Mouse (Mus musculus) intestine, postnatal 0 days (tissue): ENCODE data around the gene Wdr90. TPM values are rescaled to one million over a fixed set of nuclear protein-coding genes. Genes with fewer than 3 reads are reported as not detected.

Experiments
- ATAC-seq: fragments of 200-750 bp; cut with Nextera tagmentation; 2 replicates; pipeline ENCODE4 v1.8.0; 2017; ENCODE audit warnings: mild to moderate bottlenecking, moderate TSS enrichment, moderate library complexity
- H3K27ac ChIP-seq: fragments of 300-500 bp; sonication (generic); 2 replicates; pipeline ENCODE4 v1.5.1; 2014; ENCODE audit warnings: mild to moderate bottlenecking, low read depth, low read length, moderate library complexity
- H3K27me3 ChIP-seq: fragments of 300-500 bp; sonication (generic); replicated peaks from 2 replicates; pipeline ENCODE4 v1.6.1; 2014; ENCODE audit warnings: low read length, mixed read lengths; ENCODE audit not compliant: control insufficient read depth, insufficient read depth
- H3K36me3 ChIP-seq: fragments of 300-500 bp; sonication (generic); 2 replicates; pipeline ENCODE4 v1.6.1; 2014; ENCODE audit warnings: mild to moderate bottlenecking, moderate library complexity; ENCODE audit not compliant: control insufficient read depth, insufficient read depth
- H3K4me1 ChIP-seq: fragments of 300-500 bp; sonication (generic); replicated peaks from 2 replicates; pipeline ENCODE4 v1.6.1; 2014; ENCODE audit warnings: antibody characterized with exemption, low read length, mixed read lengths; ENCODE audit not compliant: control insufficient read depth, insufficient read depth
- H3K4me2 ChIP-seq: fragments of 300-500 bp; sonication (generic); replicated peaks from 2 replicates; pipeline ENCODE4 v1.6.1; 2014; ENCODE audit warnings: low read depth, mild to moderate bottlenecking, moderate library complexity
- H3K4me3 ChIP-seq: fragments of 300-500 bp; sonication (generic); 2 replicates; pipeline ENCODE4 v1.5.1; 2014; ENCODE audit warnings: low read depth, low read length
- H3K9ac ChIP-seq: fragments of 300-500 bp; sonication (generic); 2 replicates; pipeline ENCODE4 v1.6.1; 2014; ENCODE audit warnings: mild to moderate bottlenecking, low read depth, low read length
- H3K9me3 ChIP-seq: fragments of 300-500 bp; sonication (generic); 2 replicates; pipeline ENCODE4 v1.6.1; 2016; ENCODE audit warnings: mixed run types; ENCODE audit not compliant: control insufficient read depth
- CTCF ChIP-seq: sonication (generic); IDR thresholded peaks from 2 replicates; pipeline ENCODE4 v1.5.1; 2016; ENCODE audit warnings: low read depth, mild to moderate bottlenecking, control low read depth, antibody characterized with exemption, moderate library complexity
- WGBS: fragments of 180-500 bp; shearing (Covaris S2); extraction: QIAGEN DNeasy Blood & Tissue Kit; methylation state at CpG from one replicate; pipeline ENCODE4 v1.1.7; 2014; 5-methylcytosine and 5-hydroxymethylcytosine counted together
- polyA plus RNA-seq: library from polyadenylated mRNA; unstranded; fragments of >200 nt; fragmentation: Nextera tagmentation; extraction: Ambion mirVana; gene quantifications from 2 replicates; pipeline ENCODE4 v1.2.1, GENCODE M21; 2015

Wdr90 gene
- polyA plus RNA-seq, 1 experiment from 2014 or later: 2.5 TPM

DNA sequence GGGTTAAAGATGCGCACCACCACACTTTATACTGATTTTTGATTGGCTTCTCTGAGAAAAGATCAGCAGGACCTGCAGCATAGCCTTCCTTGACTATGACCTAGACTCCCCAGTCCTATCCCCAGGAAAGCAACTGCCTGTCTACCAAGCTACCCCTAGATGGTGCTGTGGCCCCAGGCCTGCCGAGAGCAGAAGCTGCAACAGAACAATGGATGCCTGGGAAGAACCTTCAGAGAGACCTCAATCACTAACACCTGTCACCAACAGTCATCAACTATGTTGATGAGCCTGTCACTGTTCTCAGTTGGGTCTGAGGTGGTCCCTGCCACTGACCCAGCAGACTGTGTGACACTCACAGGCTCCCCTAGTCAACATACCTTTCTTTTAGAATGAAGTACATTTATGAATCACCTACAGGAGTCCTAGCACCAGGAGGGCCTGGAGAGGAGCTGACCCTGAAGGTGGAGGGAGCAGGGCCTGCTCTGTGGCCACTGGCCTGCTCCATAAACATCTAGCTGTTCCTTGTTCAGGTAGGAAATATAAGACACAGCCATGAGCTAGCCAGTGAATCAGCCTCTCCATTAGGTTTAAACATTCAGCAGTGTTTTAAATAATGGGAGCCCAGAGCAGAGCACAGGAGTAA is 32.8 kb upstream of the Wdr90 start:
- 34% methylated on average over 2 of the region's 2 CpGs for WGBS
- ATAC-seq: peak; percentile 73
- H3K27me3 ChIP-seq: no peaks in the 10 kb centered on the region
- TF ChIP-seq CTCF: peak; percentile 99
- no peak overlapping the region for H3K27ac ChIP-seq
- H3K4me1 ChIP-seq: no peaks in the 10 kb centered on the region
- H3K4me3 ChIP-seq: no peak overlapping the region
- H3K9ac ChIP-seq: no peak overlapping the region
- no peak overlapping the region for H3K4me2 ChIP-seq
- H3K36me3 ChIP-seq: peaks cover 13% of the 10 kb centered on the region; the same call in 1 of the 2 replicates
- H3K9me3 ChIP-seq: no peaks in the 10 kb centered on the region

DNA sequence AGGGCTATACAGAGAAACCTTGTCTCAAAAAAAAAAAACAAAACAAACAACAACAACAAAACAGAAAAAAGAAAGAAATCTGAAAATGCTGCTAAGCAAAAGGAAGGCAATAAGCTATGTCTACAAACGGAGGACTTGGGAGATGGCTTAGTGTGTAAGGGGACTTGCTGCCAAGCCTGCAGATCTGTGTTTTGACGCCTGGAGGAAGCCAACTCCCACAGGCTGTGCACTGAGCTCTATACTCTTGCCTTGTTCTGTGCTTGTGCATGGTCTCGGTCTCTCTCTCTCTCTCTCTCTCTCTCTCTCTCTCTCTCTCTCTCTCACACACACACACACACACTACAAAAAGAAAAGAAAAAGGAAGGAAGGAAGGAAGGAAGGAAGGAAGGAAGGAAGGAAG is 27.5 kb upstream of the Wdr90 start:
- no peak for ATAC-seq
- H3K9ac ChIP-seq: no peak overlapping the region
- no peaks in the 10 kb centered on the region for H3K4me1 ChIP-seq
- H3K4me3 ChIP-seq: no peak overlapping the region
- H3K9me3 ChIP-seq: no peaks in the 10 kb centered on the region
- TF ChIP-seq CTCF: no peak
- 88% methylated on average over 3 of the region's 3 CpGs for WGBS
- peaks cover 40% of the 10 kb centered on the region; the same call in 1 of the 2 replicates for H3K36me3 ChIP-seq
- no peak overlapping the region for H3K4me2 ChIP-seq
- H3K27me3 ChIP-seq: no peaks in the 10 kb centered on the region
- H3K27ac ChIP-seq: no peak overlapping the region

DNA sequence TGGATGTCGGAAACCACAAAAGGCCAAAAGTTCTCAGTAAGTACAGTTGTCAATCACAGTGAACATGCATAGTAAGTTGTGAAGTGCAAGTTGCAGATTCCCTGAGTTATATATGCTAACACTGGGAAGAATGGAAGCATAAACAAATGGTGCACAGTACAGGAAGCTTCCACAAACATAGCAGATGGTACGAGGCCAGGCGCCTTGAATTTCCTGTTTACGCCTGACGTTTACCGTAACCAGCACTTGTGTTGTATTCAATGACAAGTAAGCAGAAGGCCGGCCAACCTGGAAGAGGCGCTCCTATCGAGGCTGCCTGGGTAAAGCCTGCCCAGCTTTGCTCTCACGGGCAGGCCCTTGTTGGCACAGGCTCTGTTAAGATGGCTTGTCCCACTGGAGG is 26.2 kb upstream of the Wdr90 start:
- no peaks in the 10 kb centered on the region for H3K4me1 ChIP-seq
- no peak for TF ChIP-seq CTCF
- no peaks in the 10 kb centered on the region for H3K9me3 ChIP-seq
- no peak overlapping the region for H3K27ac ChIP-seq
- no peak overlapping the region for H3K4me2 ChIP-seq
- H3K36me3 ChIP-seq: peaks cover 51% of the 10 kb centered on the region
- 69% methylated on average over 10 of the region's 10 CpGs for WGBS
- no peak overlapping the region for H3K4me3 ChIP-seq
- H3K27me3 ChIP-seq: no peaks in the 10 kb centered on the region
- ATAC-seq: no peak
- H3K9ac ChIP-seq: no peak overlapping the region

DNA sequence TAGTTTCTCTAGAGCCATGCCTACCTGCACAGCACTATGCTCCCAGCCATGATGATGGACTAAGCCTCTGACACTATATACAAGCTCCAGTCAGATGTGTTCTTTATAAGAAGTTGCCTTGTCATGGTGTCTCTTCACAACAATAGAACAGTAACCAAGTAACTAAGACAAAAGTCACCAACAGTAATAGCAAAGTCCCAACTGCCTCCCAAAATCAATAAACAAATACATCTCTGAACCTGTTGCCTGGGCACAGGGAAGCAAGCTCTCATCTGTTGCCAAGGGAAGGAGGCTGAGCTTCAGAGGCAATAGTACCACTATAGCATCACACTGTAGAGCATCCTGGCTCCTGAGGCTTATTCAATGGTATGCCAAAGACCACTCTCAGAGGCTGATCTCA is 25.5 kb upstream of the Wdr90 start:
- H3K27me3 ChIP-seq: no peaks in the 10 kb centered on the region
- no peak for ATAC-seq
- H3K9me3 ChIP-seq: no peaks in the 10 kb centered on the region
- H3K4me3 ChIP-seq: no peak overlapping the region
- no peak overlapping the region for H3K9ac ChIP-seq
- no peak overlapping the region for H3K4me2 ChIP-seq
- TF ChIP-seq CTCF: no peak
- H3K36me3 ChIP-seq: peaks cover 55% of the 10 kb centered on the region
- H3K27ac ChIP-seq: no peak overlapping the region
- H3K4me1 ChIP-seq: no peaks in the 10 kb centered on the region

DNA sequence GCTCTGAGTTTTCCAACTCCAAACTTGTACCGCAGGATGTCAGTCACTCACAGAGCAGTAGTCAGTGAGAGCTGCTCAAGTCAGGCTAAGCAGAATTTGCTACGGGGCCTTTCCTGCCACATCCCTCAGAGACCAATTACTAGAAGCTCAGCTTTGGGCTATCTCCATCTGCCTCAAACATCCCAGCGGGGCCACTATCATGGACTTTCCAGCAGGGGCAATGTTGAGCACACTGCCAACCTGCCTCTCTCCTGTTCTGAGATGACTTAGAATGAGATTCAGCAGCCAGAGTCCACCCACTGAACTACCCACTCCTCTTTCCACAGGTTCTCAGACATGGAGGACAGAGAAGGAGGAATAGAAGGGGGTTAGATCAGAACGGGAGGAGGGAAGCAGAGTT is 24.3 kb upstream of the Wdr90 start:
- no peak overlapping the region for H3K4me2 ChIP-seq
- peak; percentile 73 for TF ChIP-seq CTCF
- H3K9me3 ChIP-seq: no peaks in the 10 kb centered on the region
- ATAC-seq: 0 out of 2 replicates have a peak, but pooled peaks have one; percentile 32
- H3K36me3 ChIP-seq: peaks cover 55% of the 10 kb centered on the region
- no peaks in the 10 kb centered on the region for H3K27me3 ChIP-seq
- no peak overlapping the region for H3K9ac ChIP-seq
- H3K4me1 ChIP-seq: no peaks in the 10 kb centered on the region
- no peak overlapping the region for H3K4me3 ChIP-seq
- WGBS: 64% methylated on average over 4 of the region's 4 CpGs
- no peak overlapping the region for H3K27ac ChIP-seq

DNA sequence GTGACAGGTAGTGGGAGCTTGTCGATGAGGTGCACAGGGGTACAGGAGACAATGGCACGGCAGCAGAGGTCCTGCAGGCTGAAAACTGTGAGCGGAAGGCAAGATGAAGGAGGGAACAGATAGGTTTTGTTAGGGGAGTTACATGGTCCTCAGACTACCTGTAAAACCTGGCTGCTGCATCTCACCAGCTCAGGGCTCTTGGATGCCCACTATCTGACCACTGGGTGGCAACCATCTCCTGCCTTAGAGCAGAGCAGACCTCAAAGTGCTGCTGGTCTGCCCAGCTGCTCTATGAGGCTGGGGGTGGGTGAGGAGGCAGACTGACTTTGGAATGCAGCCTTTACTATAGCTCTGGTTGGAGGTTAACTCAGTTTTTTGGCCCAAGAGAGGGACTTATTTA is 22.5 kb upstream of the Wdr90 start:
- H3K36me3 ChIP-seq: peaks cover 43% of the 10 kb centered on the region
- no peak for ATAC-seq
- 90% methylated on average over 3 of the region's 3 CpGs for WGBS

DNA sequence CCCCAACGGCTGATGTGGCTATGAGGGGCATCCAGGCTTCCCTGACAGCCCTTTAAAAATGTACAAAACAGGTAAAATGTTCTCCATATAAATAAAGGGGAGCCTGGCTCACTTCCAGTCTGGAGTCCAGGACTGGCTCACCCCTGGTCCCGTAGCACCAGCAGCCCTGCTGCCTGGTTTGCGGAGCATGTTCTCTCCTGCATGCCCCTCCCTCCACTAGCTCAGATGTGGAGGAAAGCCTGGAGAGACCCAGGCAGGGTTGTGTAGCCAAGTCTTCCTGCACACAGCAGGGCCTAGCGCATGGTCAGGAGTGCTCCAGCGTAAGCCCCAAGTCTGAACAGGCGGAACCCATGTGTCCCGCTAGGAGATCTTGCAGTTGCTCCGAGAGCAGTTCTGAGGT is 22.0 kb upstream of the Wdr90 start:
- Histone ChIP-seq H3K9ac (no peak overlapping the region), H3K27me3 (no peaks in the 10 kb centered on the region), H3K4me1 (no peaks in the 10 kb centered on the region), H3K4me3 (no peak overlapping the region), H3K36me3 (peaks cover 40% of the 10 kb centered on the region), H3K4me2 (no peak overlapping the region), H3K27ac (no peak overlapping the region), H3K9me3 (no peaks in the 10 kb centered on the region)
- no peak for ATAC-seq
- TF ChIP-seq CTCF: no peak
- 85% methylated on average over 8 of the region's 8 CpGs for WGBS

More for the DNA sequence above, 22.5 kb upstream of the Wdr90 start:
- Histone ChIP-seq H3K9me3 (no peaks in the 10 kb centered on the region), H3K4me2 (no peak overlapping the region), H3K9ac (no peak overlapping the region), H3K4me3 (no peak overlapping the region), H3K4me1 (no peaks in the 10 kb centered on the region), H3K27me3 (no peaks in the 10 kb centered on the region), H3K27ac (no peak overlapping the region)
- peak; percentile 41; the same call in 1 of the 2 replicates for TF ChIP-seq CTCF
